Mouse (Mus musculus) CH12.LX (cell line): Measurements from ENCODE around the gene 5530401A14Rik. TPM values are rescaled to one million over a fixed set of nuclear protein-coding genes. Genes with fewer than 3 reads are reported as not detected.

Experiments
- DNase-seq: peaks from one replicate; pipeline ENCODE4 v3.0.0-alpha.2; 2013; ENCODE audit errors: extremely low read depth
- H3K27ac ChIP-seq: 2 replicates; pipeline ENCODE4 v1.5.1; 2012; ENCODE audit warnings: low read depth, mild to moderate bottlenecking, control low read depth, moderate library complexity; ENCODE audit not compliant: insufficient read depth
- H3K27me3 ChIP-seq: replicated peaks from 2 replicates; pipeline ENCODE3; 2012; ENCODE audit warnings: inconsistent platforms
- H3K36me3 ChIP-seq, 2 experiments: replicated peaks in 1 of 2; 2 replicates each; pipeline versions ENCODE3 to v1.6.1; 2012; ENCODE audit warnings: inconsistent platforms in 1 of 2, low read length in 1 of 2, mild to moderate bottlenecking in 1 of 2, mixed read lengths in 1 of 2, moderate library complexity in 1 of 2; ENCODE audit not compliant: control insufficient read depth in 1 of 2, insufficient read depth in 1 of 2
- H3K4me1 ChIP-seq, 2 experiments: 2 replicates each; pipeline ENCODE4 v1.6.1; 2012; ENCODE audit warnings: inconsistent platforms in 1 of 2, moderate library complexity in 1 of 2; ENCODE audit not compliant: insufficient read depth in 2 of 2, control insufficient read depth in 1 of 2
- H3K4me2 ChIP-seq: 2 replicates; pipeline ENCODE4 v1.6.1; 2012; ENCODE audit warnings: low read depth, mild to moderate bottlenecking, control low read depth; ENCODE audit not compliant: poor library complexity, insufficient read depth, severe bottlenecking
- H3K4me3 ChIP-seq, 3 experiments: fragments of 150-350 bp in 1 of 3; sonication (generic) in 1 of 3; replicated peaks in 1 of 3; 2 replicates each; pipeline versions ENCODE3 to v1.5.1; 2011 to 2012; ENCODE audit warnings: low read depth in 2 of 3, low read length in 2 of 3, mild to moderate bottlenecking in 2 of 3, moderate library complexity in 2 of 3, control low read depth in 1 of 3, improper control_type of control experiment in 1 of 3, inconsistent platforms in 1 of 3, mixed read lengths in 1 of 3; ENCODE audit not compliant: poor library complexity in 1 of 3
- H3K79me2 ChIP-seq: replicated peaks from 2 replicates; pipeline ENCODE4 v1.6.1; 2012; ENCODE audit warnings: mild to moderate bottlenecking, moderate library complexity; ENCODE audit not compliant: control insufficient read depth, poor library complexity, insufficient read depth, severe bottlenecking; ENCODE audit errors: extremely low read depth
- H3K9ac ChIP-seq: 2 replicates; pipeline ENCODE4 v1.6.1; 2012; ENCODE audit warnings: low read depth, mild to moderate bottlenecking, control low read depth, moderate library complexity; ENCODE audit not compliant: insufficient read depth
- H3K9me3 ChIP-seq: replicated peaks from 2 replicates; pipeline ENCODE3; 2012; ENCODE audit warnings: low read length, inconsistent platforms, mixed read lengths
- CHD1 ChIP-seq: IDR thresholded peaks from 2 replicates; pipeline ENCODE4 v1.6.1; 2012; ENCODE audit warnings: low read depth, low read length, improper control_type of control experiment, inconsistent platforms
- CHD2 ChIP-seq: IDR thresholded peaks from 2 replicates; pipeline ENCODE4 v1.6.1; 2011; ENCODE audit warnings: low read length, improper control_type of control experiment
- EP300 ChIP-seq: IDR thresholded peaks from 2 replicates; pipeline ENCODE4 v1.6.1; 2011; ENCODE audit warnings: low read length, improper control_type of control experiment
- ETS1 ChIP-seq: conservative IDR thresholded peaks from 2 replicates; pipeline ENCODE4 v1.6.1; 2012; ENCODE audit warnings: low read depth, mild to moderate bottlenecking, inconsistent platforms, low read length, improper control_type of control experiment, moderate library complexity
- HCFC1 ChIP-seq: IDR thresholded peaks from 2 replicates; pipeline ENCODE4 v1.6.1; 2012; ENCODE audit warnings: low read depth, mild to moderate bottlenecking, inconsistent platforms, low read length, improper control_type of control experiment
- IRF4 ChIP-seq: IDR thresholded peaks from 2 replicates; pipeline ENCODE4 v1.6.1; 2014; ENCODE audit warnings: low read depth, mild to moderate bottlenecking, inconsistent platforms, low read length, improper control_type of control experiment
- MAZ ChIP-seq: IDR thresholded peaks from 2 replicates; pipeline ENCODE4 v1.6.1; 2012; ENCODE audit warnings: low read depth, mild to moderate bottlenecking, inconsistent platforms, low read length, improper control_type of control experiment, moderate library complexity
- POLR2AphosphoS2 ChIP-seq: IDR thresholded peaks from 2 replicates; pipeline ENCODE4 v1.6.1; 2011; ENCODE audit warnings: low read depth, low read length, improper control_type of control experiment
- TCF12 ChIP-seq: IDR thresholded peaks from 2 replicates; pipeline ENCODE4 v1.6.1; 2014; ENCODE audit warnings: low read depth, mild to moderate bottlenecking, inconsistent platforms, low read length, improper control_type of control experiment
- UBTF ChIP-seq: IDR thresholded peaks from 2 replicates; pipeline ENCODE4 v1.6.1; 2012; ENCODE audit warnings: low read depth, mild to moderate bottlenecking, inconsistent platforms, low read length, improper control_type of control experiment, moderate library complexity
- USF1 ChIP-seq: IDR thresholded peaks from 2 replicates; pipeline ENCODE4 v1.6.1; 2014; ENCODE audit warnings: low read depth, mild to moderate bottlenecking, inconsistent platforms, low read length, improper control_type of control experiment
- ZKSCAN1 ChIP-seq: IDR thresholded peaks from 2 replicates; pipeline ENCODE4 v1.6.1; 2012; ENCODE audit warnings: low read depth, inconsistent platforms, low read length, improper control_type of control experiment, borderline replicate concordance
- ZNF384 ChIP-seq: IDR thresholded peaks from 2 replicates; pipeline ENCODE4 v1.6.1; 2012; ENCODE audit warnings: low read depth, low read length, improper control_type of control experiment, inconsistent platforms
- dilution Hi-C: fragments of 300-500 bp; cut with MboI; formaldehyde crosslinking; loops from 2 replicates; pipeline ENCODE4 v1.14.3; 2020; ENCODE audit warnings: low sequenced_read_pairs; ENCODE audit not compliant: extremely low pct_unique_long_range_greater_than_20kb, extremely low pct_ligation_motif_present
- in situ Hi-C: fragments of 300-500 bp; cut with MboI; formaldehyde crosslinking; loops from 3 replicates; pipeline ENCODE4 v1.14.3; 2019; ENCODE audit warnings: low sequenced_read_pairs, low pct_ligation_motif_present, low pct_unique_long_range_greater_than_20kb, mixed read lengths
- polyA plus RNA-seq: library from polyadenylated mRNA; unstranded; fragments of >175 nt; gene quantifications from 2 replicates; pipeline ENCODE4 v1.2.1, GENCODE M21; 2012; ENCODE audit warnings: low read depth; ENCODE audit not compliant: insufficient read length
- total RNA-seq, 2 experiments: library from RNA; depleted of rRNA; stranded (reverse); fragments of 300-350 nt in 1 of 2; fragments of >200 nt in 1 of 2; gene quantifications; 2 replicates each; pipeline ENCODE4 v1.2.3; 2012 to 2014

Gene 5530401A14Rik
- total and polyA plus RNA-seq, 3 experiments = not detected

- DNase-seq = no peak
- peaks cover 5 to 15% of the 10 kb centered on the region in 2 experiments for H3K4me1 ChIP-seq
- TF ChIP-seq IRF4 (no peak), USF1 (no peak), CHD1 (no peak)
- H3K36me3 ChIP-seq = no peaks in the 10 kb centered on the region
- H3K79me2 ChIP-seq = no peaks in the 10 kb centered on the region
- in situ Hi-C loops = no loop called here
- no peak overlapping the region for H3K4me3 ChIP-seq
- peaks cover 57% of the 10 kb centered on the region for H3K27me3 ChIP-seq
- H3K4me2 ChIP-seq = no peak overlapping the region
- H3K27ac ChIP-seq = no peak overlapping the region
- no peaks in the 10 kb centered on the region for H3K9me3 ChIP-seq
- H3K9ac ChIP-seq = no peak overlapping the region
- dilution Hi-C loops = no loop called here
Observed at GRCm38 (mm10) chr11:81897547-81898354, 37.3 kb downstream of the 5530401A14Rik start.

- no peak overlapping the region for H3K4me3 ChIP-seq
- no peaks in the 10 kb centered on the region for H3K79me2 ChIP-seq
- no peak for TF ChIP-seq MAZ
- peak; percentile 88 for TF ChIP-seq IRF4
- no peak for TF ChIP-seq USF1
- no peak for TF ChIP-seq POLR2AphosphoS2
- no peak for TF ChIP-seq ZKSCAN1
- no peak for TF ChIP-seq CHD2
- TF ChIP-seq ETS1 = no peak
- TF ChIP-seq UBTF = no peak
- TF ChIP-seq TCF12 = no peak
- no peak for TF ChIP-seq HCFC1
- TF ChIP-seq EP300 = peak; percentile 66; the same call in 1 of the 2 replicates
- peak; percentile 87 for TF ChIP-seq ZNF384
- in situ Hi-C loops (no loop called here), dilution Hi-C loops (no loop called here)
- H3K4me2 ChIP-seq = peak overlapping the region; percentile 56
- H3K27me3 ChIP-seq = peaks cover 27% of the 10 kb centered on the region
- H3K4me1 ChIP-seq = peaks cover 5 to 21% of the 10 kb centered on the region in 2 experiments
- peak; percentile 73 for DNase-seq
- no peaks in the 10 kb centered on the region for H3K9me3 ChIP-seq
- H3K36me3 ChIP-seq = no peaks in the 10 kb centered on the region
- no peak overlapping the region for H3K27ac ChIP-seq
- H3K9ac ChIP-seq = no peak overlapping the region
Observed at GRCm38 (mm10) chr11:81902318-81902717, 41.8 kb downstream of the 5530401A14Rik start.
